Mouse (Mus musculus) cerebellum, adult 2 months (tissue): ENCODE data around the gene Elk3.

ENCODE experiments used
- CTCF ChIP-seq: fragments of 200-500 bp; IDR thresholded peaks from 2 replicates; pipeline ENCODE4 v1.5.1; 2011; ENCODE audit warnings: low read depth, mild to moderate bottlenecking, control low read depth, low read length, moderate library complexity, borderline replicate concordance; ENCODE audit not compliant: insufficient read depth
- POLR2A ChIP-seq: fragments of 200-500 bp; IDR thresholded peaks from 2 replicates; pipeline ENCODE4 v1.6.1; 2011; ENCODE audit warnings: low read length, control low read depth, borderline replicate concordance; ENCODE audit not compliant: insufficient read depth

DNA sequence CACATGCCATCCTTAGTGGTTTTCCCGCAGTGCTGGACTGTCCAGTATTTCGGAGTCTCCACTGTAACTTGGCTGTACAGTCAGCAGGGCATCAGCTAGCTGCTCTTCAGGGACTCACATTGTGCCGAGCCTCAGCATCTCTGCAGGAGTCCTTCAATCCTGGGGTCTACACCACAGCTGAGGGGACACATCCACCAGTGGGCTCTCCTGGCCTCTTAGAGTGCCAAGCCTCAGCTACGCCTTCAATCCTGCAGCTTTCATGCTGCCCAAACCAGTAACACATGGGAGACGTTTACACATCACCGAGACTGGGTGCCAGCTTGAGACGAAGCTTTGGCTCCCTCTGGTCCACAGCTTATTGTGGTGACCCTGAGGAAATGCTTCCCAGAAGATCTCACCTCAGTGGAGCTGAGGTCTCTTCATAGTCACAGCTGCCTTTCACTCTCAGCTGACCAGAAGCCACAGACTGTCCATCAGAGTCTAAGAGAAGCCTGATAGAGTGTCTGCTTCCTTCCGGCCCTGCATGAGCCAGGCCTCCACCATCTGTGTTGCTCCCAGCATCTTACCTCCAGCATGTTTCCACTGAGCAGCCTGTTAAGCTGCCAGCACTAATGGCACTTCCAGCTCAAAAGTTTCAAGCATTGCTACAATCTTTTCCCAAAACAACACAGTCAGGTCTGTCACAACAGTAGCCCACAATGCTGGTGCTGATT, 95.7 kb downstream of the Elk3 start:
- TF ChIP-seq CTCF (no peak), POLR2A (no peak)
